Mouse (Mus musculus) liver, adult 2 months (tissue): Measurements from ENCODE around the gene Klf14.

Experiments
- CTCF ChIP-seq: fragments of 200-500 bp; IDR thresholded peaks from 2 replicates; pipeline ENCODE4 v1.5.1; 2011; ENCODE audit warnings: low read depth, low read length, control low read depth
- POLR2A ChIP-seq: fragments of 200-500 bp; IDR thresholded peaks from 2 replicates; pipeline ENCODE4 v1.6.1; 2011; ENCODE audit warnings: low read length, control low read depth; ENCODE audit not compliant: insufficient read depth; ENCODE audit errors: extremely low read depth

- TF ChIP-seq CTCF (no peak), POLR2A (no peak)
Observed at GRCm38 (mm10) chr6:30978615-30979014, 19.7 kb upstream of the Klf14 start.
